Mouse (Mus musculus) neural tube, postnatal 0 days (tissue): ENCODE results near the gene Cenpv. TPM values are rescaled to one million over a fixed set of nuclear protein-coding genes. Genes with fewer than 3 reads are reported as not detected.

Experiments
- polyA plus RNA-seq: library from polyadenylated mRNA; unstranded; fragments of >200 nt; fragmentation: Nextera tagmentation; extraction: Ambion mirVana; gene quantifications from 2 replicates; pipeline ENCODE4 v1.2.1, GENCODE M21; 2015

Cenpv gene
- 41.1 and 42.8 TPM in 2 replicates for polyA plus RNA-seq

GRCm38 (mm10) chr11:62539089-62539890 is at the start of gene Cenpv:
Cenpv (minus strand) TSS chr11:62539261.

GRCm38 (mm10) chr11:62573959-62574702 is 35.1 kb upstream of the Cenpv start, which contains the start of gene Trpv2:
Trpv2 (plus strand) TSS chr11:62574486.

GRCm38 (mm10) chr11:62550727-62551225 is 11.7 kb upstream of the Cenpv start, which contains the start of gene Ubb:
Ubb (plus strand) TSS chr11:62551171.

Other genes with a start within 250 kb of the Cenpv start
- gene Pigl, start 80.8 kb downstream of the Cenpv start, polyA plus RNA-seq: 7.7 and 7.9 TPM in 2 replicates
- gene Ncor1, start 80.7 kb downstream of the Cenpv start, polyA plus RNA-seq: 152 and 159 TPM in 2 replicates
- 3,873 and 3,884 TPM in 2 replicates for gene Ubb, start 11.9 kb upstream of the Cenpv start, polyA plus RNA-seq
- 25.9 and 32.1 TPM in 2 replicates for gene Trpv2, start 35.2 kb upstream of the Cenpv start, polyA plus RNA-seq
- gene Lrrc75a, start 109.3 kb upstream of the Cenpv start, polyA plus RNA-seq: 7.6 and 7.9 TPM in 2 replicates
- 24.7 and 32.0 TPM in 2 replicates for gene Mmgt2, start 109.4 kb upstream of the Cenpv start, polyA plus RNA-seq
- gene Zfp287, start 192.6 kb upstream of the Cenpv start, polyA plus RNA-seq: 10.5 and 11.5 TPM in 2 replicates
- gene Gm10428, start 213.8 kb upstream of the Cenpv start, polyA plus RNA-seq: not detected in 2 replicates